Mouse (Mus musculus) large intestine, adult 2 months (tissue): ENCODE results near the gene Sys1. TPM values are rescaled to one million over a fixed set of nuclear protein-coding genes. Genes with fewer than 3 reads are reported as not detected.

Experiments
- DNase-seq: peaks from one replicate; pipeline ENCODE4 v3.0.0-alpha.2; 2012; ENCODE audit warnings: low read depth, low spot score
- WGBS: fragments of 180-500 bp; shearing (Covaris S2); methylation state at CpG from one replicate; pipeline ENCODE4 v1.1.7; 2018; 5-methylcytosine and 5-hydroxymethylcytosine counted together
- polyA plus RNA-seq: library from polyadenylated mRNA; depleted of rRNA; stranded (reverse); fragments of >200 nt; gene quantifications from 2 replicates; pipeline ENCODE4 v1.2.3, GENCODE M21; 2012; rRNA removed

The Sys1 gene
- 104 and 111 TPM in 2 replicates for polyA plus RNA-seq

DNA sequence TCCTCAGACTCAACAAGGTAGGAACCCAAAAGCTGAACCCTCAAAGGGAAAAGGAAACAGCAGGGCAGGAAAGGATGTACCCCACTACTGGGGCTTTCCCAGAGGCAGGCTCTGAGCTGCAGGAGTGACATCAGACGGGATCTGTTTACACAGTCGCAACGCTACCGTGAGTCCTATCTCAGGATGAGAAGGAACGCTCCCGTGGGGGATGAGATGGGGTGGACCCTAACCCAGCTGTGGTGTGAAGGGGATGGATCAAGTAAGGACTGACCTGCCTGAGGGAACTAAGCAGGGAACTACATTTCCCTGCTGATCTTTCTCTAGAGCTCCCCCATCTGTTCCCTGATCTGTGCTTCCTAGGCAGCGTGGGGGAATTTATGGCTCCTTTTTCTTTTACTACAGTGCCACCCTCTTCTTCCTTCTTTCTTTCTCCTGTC is at the start of gene Sys1:
Gene Sys1 (plus strand): TSS at position 101 of the 437 bp plus-strand sequence.
- WGBS = 5% methylated on average over 7 of the region's 7 CpGs
- no peak for DNase-seq

GRCm38 (mm10) chr2:164407708-164408107 is 49.1 kb upstream of the Sys1 start:
- DNase-seq = no peak

GRCm38 (mm10) chr2:164414167-164414566 is 42.6 kb upstream of the Sys1 start:
- no peak for DNase-seq
- whole genome bisulfite sequencing = 33% methylated on average over 28 of the region's 28 CpGs

More at GRCm38 (mm10) chr2:164407708-164408107, 49.1 kb upstream of the Sys1 start:
- 2% methylated on average over 22 of the region's 22 CpGs for WGBS

GRCm38 (mm10) chr2:164414581-164414980 is 42.2 kb upstream of the Sys1 start:
- 75% methylated on average over 10 of the region's 10 CpGs for WGBS

DNA sequence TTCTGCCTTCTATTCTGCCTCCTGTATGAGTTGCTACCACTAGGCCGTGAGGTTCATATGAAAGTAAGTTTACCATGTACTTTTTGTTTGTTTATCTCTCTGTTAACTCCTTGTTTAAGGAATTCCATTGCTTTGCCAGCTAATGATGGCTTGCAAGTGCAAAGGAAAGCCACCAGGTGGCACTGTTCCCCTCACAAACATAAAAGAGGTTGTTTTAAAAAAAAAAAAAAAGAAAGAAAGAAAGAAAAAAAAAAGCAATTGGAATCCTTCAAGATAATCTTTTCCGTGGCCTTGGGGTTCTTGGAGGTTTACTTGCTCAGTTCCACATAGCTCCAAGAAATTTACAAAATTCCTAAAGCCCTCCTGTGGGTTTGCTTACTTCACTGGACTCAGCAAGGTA is 39.6 kb upstream of the Sys1 start:
- no peak for DNase-seq
- WGBS = under 1% methylated on average over 2 of the region's 2 CpGs

More at GRCm38 (mm10) chr2:164414581-164414980, 42.2 kb upstream of the Sys1 start:
- no peak for DNase-seq

GRCm38 (mm10) chr2:164418308-164418875 is 38.4 kb upstream of the Sys1 start:
- 28% methylated on average over 3 of the region's 3 CpGs for WGBS

GRCm38 (mm10) chr2:164419489-164419888 is 37.3 kb upstream of the Sys1 start:
- 9% methylated on average over 3 of the region's 3 CpGs for WGBS
- DNase-seq = no peak

More at GRCm38 (mm10) chr2:164418308-164418875, 38.4 kb upstream of the Sys1 start:
- DNase-seq = no peak

DNA sequence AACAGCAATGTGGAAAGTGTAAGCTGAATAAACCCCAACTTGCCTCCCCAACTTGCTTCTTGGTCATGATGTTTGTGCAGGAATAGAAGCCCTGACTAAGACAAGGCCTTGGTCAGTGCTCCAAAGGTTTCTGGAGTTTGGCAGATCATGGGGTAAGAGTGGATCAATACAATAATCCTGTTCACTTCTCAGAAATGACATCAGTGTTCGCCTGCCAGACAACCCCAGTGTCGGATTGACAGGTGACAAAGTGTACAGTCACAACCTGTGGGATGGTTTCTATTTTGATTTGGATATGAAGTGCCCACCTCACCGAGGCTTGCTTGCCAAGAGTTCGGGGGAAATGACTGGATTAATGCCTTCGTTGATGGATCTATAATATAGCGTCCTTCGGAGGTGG is 35.5 kb upstream of the Sys1 start:
- no peak for DNase-seq
- 70% methylated on average over 7 of the region's 7 CpGs for WGBS

DNA sequence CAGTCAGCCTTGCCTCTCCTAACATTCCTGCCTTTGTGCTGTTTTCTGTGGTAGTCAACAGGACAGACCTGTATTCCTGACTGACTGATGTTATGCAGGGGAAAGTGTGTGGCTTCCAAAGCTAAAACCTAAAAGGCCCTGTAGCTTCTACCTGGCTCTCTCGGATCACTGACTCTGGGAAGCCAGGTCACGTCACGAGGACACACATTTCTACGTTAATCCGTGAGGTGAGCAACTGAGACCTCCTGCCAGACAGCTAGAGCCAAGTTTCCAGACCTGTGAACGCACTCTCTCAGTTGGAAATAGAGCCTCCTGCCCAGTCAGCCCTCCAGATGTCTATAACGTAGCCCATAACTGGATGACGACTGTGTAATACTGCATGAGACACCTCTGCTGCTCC is 34.8 kb upstream of the Sys1 start:
- DNase-seq = no peak
- 63% methylated on average over 8 of the region's 8 CpGs for WGBS

- WGBS = 32% methylated on average over 15 of the region's 15 CpGs
- no peak for DNase-seq
Measured at GRCm38 (mm10) chr2:164422675-164423393, 33.9 kb upstream of the Sys1 start.

DNA sequence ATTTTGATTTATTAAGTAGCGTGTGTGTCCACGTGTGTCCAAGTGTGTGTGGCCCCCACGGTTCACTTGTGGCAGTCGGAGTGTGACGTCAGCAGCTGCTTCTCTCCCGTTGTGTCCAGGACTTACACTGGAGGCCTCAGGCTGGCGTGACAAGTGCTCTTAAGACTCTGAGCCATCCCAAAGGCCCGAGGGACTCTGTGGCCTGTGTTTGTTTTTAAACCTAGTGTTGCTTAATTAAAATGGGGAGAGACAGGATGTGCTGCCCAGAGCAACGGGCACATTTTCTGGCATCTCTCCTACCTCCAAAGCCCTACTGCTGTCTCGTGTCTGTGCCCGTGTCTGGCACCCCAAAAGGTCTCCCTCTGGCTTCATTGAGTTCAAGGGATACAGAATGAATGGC is 33.3 kb upstream of the Sys1 start:
- whole genome bisulfite sequencing = 45% methylated on average over 11 of the region's 11 CpGs
- DNase-seq = no peak

DNA sequence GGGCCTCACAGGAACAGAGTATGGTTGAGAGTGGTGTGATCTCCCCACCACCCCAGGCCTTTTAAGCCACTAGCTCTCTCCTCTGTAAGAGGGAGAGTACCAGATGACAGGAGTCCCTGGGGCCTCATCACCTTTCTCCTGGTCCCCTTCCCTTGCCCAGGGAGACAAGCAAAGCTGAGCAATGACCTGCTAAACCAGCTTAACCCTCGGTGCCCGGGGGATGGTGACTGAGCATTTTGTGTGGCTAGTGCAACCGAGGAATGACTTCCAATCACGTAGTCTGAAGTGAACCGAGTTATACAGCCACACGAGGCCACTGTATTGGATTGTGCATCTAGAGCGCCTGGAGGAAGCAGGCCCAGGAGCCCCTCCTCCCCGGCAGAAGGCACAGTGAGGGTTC is 32.4 kb upstream of the Sys1 start:
- WGBS = 92% methylated on average over 8 of the region's 8 CpGs

DNA sequence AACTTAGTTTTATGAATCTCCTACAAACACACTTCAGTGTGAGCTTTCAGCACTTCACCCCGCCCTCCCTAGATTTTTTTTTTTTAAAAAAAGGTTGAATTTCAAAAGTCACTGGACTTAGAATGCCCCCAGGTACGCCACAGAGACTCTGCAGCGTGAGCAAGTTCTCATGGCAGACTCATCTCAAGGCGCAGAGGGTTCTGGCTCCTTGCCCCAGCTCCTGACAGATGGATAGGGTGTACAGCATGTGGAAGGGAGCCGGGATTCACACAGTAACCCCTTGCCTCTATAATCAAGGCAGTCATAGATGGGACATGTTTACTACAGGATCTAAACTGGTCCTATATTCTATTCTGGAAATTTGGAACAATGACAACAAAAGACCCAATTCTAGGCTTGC is 31.4 kb upstream of the Sys1 start:
- WGBS = 72% methylated on average over 5 of the region's 5 CpGs
- no peak for DNase-seq

More for the DNA sequence above, 32.4 kb upstream of the Sys1 start:
- DNase-seq = no peak

- no peak for DNase-seq
- WGBS = 31% methylated on average over 12 of the region's 12 CpGs
Measured at GRCm38 (mm10) chr2:164426121-164426520, 30.6 kb upstream of the Sys1 start.

DNA sequence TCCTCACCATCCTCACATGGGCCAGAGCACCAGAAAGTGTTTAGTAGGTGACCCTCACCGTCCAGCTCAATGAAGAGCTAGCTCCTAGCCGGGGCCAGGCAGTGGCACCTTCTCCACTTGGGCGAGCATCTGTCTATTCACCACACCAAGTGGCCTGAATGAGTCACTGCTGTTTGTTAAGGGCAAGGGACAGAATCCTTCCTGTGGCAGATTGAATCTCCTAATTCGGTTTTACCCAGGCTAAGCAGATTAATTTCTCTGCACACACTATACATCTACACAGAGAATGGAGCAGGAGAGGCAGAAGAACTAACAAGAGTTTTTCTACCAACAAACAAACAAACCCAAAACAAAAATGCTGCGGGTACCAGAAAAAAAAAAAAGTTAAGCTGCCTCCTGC is 29.8 kb upstream of the Sys1 start:
- DNase-seq = no peak
- 60% methylated on average over 5 of the region's 5 CpGs for WGBS

GRCm38 (mm10) chr2:164428451-164428850 is 28.3 kb upstream of the Sys1 start:
- 44% methylated on average over 5 of the region's 5 CpGs for WGBS
- DNase-seq = no peak

DNA sequence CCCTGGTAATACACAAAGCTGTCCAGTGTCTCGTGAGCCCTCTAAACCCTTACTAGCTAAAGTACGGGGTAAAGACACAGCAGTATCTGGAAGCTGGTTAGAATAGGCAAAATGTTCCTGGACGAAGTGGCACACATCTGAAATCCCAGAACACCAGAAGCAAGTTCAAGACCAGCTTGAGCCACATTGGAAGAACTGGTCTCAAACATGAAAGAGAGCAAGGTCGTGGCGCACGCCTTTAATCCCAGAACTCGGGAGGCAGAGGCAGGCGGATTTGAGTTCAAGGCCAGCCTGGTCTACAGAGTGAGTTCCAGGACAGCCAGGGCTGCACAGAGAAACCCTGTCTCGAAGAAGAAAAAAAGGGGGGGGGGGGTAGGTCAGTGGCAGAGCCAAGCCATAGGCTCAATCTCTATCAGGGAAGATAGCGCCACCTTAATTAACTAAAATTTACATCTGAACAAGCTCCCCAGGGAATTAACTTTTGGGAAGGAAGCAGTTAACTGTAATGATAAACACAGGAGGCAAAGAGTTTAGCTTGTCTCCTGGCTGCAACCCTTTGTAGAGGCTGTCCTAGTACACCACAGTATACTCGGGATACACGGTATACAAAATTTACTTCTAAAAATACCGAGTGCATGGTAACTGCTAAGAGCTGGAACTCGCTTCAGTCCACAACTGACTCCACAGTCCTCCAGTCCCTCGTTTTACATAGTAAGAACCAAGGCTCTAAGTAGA is 26.7 kb upstream of the Sys1 start:
- 60% methylated on average over 15 of the region's 15 CpGs for WGBS
- DNase-seq = no peak

GRCm38 (mm10) chr2:164430697-164431096 is 26.1 kb upstream of the Sys1 start:
- DNase-seq = no peak
- WGBS = 33% methylated on average over 7 of the region's 7 CpGs

- DNase-seq = no peak
- 20% methylated on average over 9 of the region's 9 CpGs for WGBS
Measured at GRCm38 (mm10) chr2:164431676-164432465, 24.9 kb upstream of the Sys1 start.
